Mouse (Mus musculus) cerebellum, adult 8-10 months (tissue): Measurements from ENCODE around the gene Nppb.

Experiments used
- DNase-seq: peaks from one replicate; pipeline ENCODE4 v3.0.0; 2022

The Nppb gene

GRCm38 (mm10) chr4:147978391-147978790 is 7.2 kb upstream of the Nppb start:
- no peak for DNase-seq

DNA sequence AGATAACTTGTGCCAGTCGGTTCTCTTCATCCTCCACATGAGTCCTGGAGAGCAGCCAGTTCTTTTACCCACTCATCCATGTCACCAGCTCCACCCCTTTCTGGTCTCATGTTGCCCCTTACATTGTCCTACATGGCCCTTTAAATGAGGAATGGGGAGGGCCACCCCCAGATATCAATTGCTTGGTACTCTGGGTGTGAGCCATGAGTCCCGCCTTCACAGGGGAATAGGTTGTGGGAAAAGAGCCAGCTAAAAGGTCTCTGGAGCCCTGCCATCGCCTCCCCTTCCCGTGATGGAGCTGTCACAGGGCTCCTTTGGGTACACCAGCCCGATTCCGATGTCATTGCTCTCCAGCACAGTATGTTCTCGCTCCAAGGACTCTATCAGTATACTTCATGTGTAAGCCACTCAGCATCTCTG is 6.1 kb upstream of the Nppb start:
- DNase-seq: no peak

DNA sequence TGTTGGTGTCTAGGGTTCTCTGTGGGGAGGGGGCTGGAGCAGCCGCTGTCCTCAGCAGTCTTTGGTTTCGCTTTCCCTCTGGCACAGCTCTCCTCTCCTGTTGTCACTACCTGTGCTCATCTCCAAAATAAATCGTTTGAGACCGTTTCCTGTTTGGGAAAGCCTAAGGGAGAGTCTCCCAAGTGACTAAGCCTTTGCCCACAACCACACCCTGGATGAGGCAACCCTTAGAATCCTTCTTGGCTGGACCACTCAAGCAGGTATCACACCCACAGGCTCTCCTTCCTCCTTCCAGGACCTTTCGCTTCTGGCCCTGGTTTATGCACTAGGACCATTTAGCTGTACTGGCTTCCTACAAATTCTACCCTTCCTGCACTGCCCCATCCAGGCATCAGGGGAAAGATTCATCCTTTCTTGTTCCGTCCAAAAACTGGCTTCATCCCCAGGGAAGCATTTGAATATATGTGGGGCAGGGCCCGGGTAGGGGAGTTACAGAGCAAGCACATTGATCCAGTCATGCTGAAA is 8.0 kb downstream of the Nppb start:
- DNase-seq: no peak

DNA sequence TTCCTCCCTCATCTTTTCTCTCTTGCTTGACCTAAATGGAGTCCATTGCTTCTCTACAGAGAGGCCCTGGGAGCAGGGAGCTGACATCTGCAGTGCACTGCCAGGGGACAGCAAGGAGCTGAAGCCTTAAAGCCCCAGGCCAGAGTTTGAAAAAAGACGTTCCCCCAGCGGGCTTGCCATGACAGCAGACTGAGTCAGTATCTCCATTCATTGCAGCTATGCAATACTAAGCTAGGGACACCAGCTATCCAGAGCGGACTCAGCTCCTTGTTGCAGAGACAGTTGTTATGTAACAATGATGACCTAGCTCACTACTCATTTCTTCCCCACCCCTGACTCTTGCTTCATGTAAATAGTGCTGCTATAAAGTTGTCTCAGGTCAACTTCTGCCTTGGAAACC is 9.7 kb downstream of the Nppb start:
- no peak for DNase-seq

- no peak for DNase-seq
Observed at GRCm38 (mm10) chr4:148000202-148000772, 14.7 kb downstream of the Nppb start, which contains the start of gene Nppa. TSS of gene Nppa (plus strand) at chr4:148000722.

DNA sequence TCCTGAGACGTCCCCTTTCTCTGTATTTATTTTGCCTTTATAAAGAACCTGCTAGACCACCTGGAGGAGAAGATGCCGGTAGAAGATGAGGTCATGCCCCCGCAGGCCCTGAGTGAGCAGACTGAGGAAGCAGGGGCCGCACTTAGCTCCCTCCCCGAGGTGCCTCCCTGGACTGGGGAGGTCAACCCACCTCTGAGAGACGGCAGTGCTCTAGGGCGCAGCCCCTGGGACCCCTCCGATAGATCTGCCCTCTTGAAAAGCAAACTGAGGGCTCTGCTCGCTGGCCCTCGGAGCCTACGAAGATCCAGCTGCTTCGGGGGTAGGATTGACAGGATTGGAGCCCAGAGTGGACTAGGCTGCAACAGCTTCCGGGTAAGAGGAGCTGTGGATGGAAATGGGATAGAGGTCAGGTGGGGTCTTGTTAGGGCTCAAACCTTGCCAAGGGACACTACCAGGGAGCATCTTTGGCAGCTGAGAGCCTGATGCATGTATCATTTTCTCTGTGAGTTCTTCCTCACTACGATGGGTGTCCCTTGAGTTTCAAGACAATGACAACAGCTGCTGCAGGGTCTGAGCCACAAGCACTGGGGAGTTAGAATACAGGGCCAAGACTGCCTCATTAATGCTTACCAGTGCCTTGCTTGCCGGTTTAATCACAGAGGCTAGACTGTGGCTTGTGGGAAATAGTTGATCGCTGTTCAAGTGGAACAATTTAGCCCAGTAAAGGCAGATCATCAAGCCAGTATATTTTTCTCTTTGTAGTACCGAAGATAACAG is 15.6 kb downstream of the Nppb start:
- DNase-seq: no peak

GRCm38 (mm10) chr4:148001866-148002265 is 16.3 kb downstream of the Nppb start:
- DNase-seq: no peak

DNA sequence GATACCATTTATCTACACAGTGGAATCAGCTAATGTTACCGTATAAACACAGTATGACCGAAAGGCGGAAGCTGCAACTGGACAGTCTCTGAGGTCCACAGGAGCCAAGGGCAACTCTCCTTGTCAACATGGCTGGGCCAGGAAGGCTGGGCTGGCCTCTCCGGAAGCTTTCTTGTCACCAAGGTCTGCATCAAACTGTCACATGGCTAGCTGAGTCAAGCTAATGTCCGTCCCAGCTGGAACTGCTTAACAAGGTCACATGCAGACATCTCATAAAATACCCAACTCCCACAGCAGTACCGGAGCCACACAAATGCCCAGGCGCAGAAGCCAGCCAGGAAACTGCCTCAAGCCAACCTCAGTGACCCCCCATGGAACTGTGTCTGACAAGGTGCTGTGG is 18.8 kb downstream of the Nppb start:
- DNase-seq: no peak

- peak; percentile 15 for DNase-seq
Observed at GRCm38 (mm10) chr4:148008412-148008811, 22.8 kb downstream of the Nppb start.

- DNase-seq: no peak
Observed at GRCm38 (mm10) chr4:148009641-148010040, 24.1 kb downstream of the Nppb start.

DNA sequence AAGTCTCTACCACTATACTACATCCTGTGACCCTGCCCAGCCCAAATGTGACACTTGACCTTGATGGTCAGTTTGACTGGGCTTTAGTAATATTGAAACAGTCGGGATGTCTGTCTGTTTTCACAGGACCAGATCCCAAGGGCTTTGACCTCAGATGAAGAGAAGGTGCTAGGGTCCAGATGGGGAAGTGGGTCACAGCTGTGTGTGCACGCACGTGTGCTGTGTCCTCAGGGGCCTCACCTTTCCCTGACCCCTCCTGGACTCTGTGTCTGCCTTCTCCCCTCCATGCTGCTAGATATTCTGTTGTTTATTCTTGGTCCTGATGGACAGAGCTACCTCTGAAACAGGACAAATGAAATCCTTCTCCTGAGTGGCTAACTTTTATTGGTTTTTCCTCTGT is 25.7 kb downstream of the Nppb start:
- no peak for DNase-seq

DNA sequence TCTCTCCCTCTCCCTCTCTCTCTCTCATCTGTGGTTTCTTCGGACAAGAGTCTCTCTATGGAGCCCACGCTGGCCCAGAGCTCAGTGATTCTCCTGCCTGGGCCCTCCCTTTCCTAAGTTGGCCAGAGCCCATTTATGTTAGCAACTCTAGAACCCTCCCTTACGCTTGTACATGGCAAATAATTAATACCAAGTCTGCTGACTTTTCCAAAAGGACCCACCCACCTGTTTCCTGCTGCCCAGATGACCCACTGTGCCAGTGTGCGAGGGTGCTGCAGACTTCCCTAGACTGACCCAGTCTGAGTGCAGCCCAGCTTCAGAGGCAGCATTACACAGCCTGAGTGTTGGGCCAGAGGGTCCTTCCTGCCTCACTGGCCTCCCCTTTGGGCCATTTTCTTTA is 26.6 kb downstream of the Nppb start:
- DNase-seq: no peak

DNA sequence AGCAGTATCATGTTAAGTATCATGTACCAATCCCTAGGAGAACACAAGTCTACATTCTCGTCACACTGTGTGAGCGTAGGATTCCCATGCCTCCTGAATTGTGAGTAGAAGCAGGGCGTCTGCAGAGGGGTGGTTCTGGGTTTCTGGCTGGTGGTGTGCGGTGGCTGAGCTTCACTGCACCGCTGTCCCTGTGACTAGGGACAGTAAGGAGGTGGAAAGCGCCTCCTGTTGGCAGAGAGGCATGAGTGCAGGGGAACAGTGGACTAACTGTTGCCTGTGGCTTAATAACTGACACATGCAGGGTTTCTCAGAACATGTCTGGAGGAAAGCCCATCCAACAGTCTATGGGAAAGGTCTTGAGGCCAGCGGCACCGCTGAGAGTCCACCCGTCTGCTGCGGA is 29.8 kb downstream of the Nppb start:
- DNase-seq: no peak

GRCm38 (mm10) chr4:148016981-148017380 is 31.4 kb downstream of the Nppb start:
- DNase-seq: no peak

- no peak for DNase-seq
Observed at GRCm38 (mm10) chr4:148018410-148018809, 32.8 kb downstream of the Nppb start.

DNA sequence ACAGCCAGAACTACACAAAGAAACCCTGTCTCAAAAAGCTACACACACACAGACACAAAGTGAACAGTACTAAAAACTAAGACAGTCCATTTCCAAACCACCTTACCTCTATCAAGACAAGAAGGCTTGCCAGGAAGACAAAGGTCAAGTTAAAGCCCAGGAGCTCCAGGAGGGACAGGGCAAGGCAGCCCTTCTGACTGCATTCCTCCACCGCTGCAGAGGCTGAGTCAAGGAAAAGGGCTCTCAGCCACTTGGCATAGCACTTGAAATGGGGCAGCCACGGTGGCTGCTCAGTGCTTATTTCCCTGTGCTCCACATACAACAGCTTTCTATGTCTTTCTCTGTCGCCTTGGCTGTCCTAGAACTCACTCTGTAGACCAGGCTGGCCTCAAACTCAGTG is 38.4 kb downstream of the Nppb start:
- no peak for DNase-seq

DNA sequence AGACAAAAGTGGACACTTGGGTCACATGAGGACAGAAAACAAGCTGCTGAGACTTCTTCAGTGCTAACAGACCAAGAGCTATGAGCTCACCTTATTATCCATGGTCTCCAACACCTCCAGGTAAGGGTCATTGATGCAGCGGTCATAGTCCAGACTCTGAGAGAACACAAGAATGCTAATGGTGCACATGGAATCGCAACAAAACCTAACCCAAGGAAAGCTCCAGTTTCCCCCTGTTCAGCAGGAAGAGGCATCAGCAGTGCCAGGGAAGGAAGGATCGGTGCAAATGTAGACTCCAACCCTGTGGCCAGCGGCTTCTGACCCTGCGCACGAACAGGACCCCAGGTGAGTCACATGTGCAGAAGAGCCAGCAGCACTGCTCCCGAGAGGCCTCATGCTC is 43.7 kb downstream of the Nppb start:
- DNase-seq: no peak

DNA sequence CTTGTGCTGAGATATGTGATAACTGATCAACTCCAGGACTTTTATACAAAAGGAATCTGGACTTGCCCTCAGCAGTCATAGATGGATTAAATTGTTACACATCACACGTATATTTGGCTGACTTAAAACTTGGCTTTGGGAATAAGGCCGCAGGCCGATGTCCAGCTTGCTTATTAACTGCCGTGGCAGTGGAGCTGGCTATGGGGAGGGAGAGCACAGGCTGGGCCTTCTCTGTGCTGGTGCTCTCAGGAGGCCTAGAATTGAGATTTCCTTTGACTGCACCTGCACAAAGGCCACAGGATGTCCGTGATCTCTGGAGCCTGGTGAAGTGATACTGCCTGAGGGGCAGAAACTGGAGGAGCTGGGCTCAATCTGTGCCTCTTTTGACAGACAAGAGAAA is 44.9 kb downstream of the Nppb start:
- no peak for DNase-seq

GRCm38 (mm10) chr4:148033858-148034410 is 48.3 kb downstream of the Nppb start:
- no peak for DNase-seq

GRCm38 (mm10) chr4:148035440-148035839 is 49.9 kb downstream of the Nppb start:
- no peak for DNase-seq
